Mouse (Mus musculus): ENCODE measurements around the gene Map3k14. TPM values are rescaled to one million over a fixed set of nuclear protein-coding genes. Genes with fewer than 3 reads are reported as not detected.

The Map3k14 gene
- polyA plus RNA-seq, 1 experiment from 2014 or later = 4.0 TPM

- no peak for DNase-seq (ENCODE audit: extremely low spot score, low spot score)
- no peak overlapping the region for H3K27ac ChIP-seq
- WGBS = 2% methylated on average over 44 of the region's 44 CpGs
- peaks cover 19% of the 10 kb centered on the region for H3K4me1 ChIP-seq
- no peaks in the 10 kb centered on the region for H3K36me3 ChIP-seq (replicated peaks)
- H3K9me3 ChIP-seq = no peaks in the 10 kb centered on the region
- peak overlapping the region; percentile 42 for H3K4me3 ChIP-seq
- H3K27me3 ChIP-seq (ENCODE audit: poor library complexity, severe bottlenecking) = peaks cover 97% of the 10 kb centered on the region
Measured at GRCm38 (mm10) chr11:103192956-103193824, 74.1 kb downstream of the Map3k14 start.

- no peak for DNase-seq (ENCODE audit: extremely low spot score, low spot score)
- H3K27ac ChIP-seq = no peak overlapping the region
- no peaks in the 10 kb centered on the region for H3K36me3 ChIP-seq (replicated peaks)
- WGBS = 17% methylated on average over 28 of the region's 28 CpGs
- peaks cover 17% of the 10 kb centered on the region for H3K4me1 ChIP-seq
- H3K9me3 ChIP-seq = no peaks in the 10 kb centered on the region
- H3K27me3 ChIP-seq (ENCODE audit: poor library complexity, severe bottlenecking) = peaks cover 89% of the 10 kb centered on the region
- peak overlapping the region; percentile 42 for H3K4me3 ChIP-seq
Measured at GRCm38 (mm10) chr11:103192230-103192955, 74.9 kb downstream of the Map3k14 start.

GRCm38 (mm10) chr11:103184891-103185290 lies 82.4 kb downstream of the Map3k14 start:
- Histone ChIP-seq H3K27ac (no peak overlapping the region), H3K4me1 (no peaks in the 10 kb centered on the region), H3K27me3 (ENCODE audit: poor library complexity, severe bottlenecking) (peaks cover 42% of the 10 kb centered on the region), H3K4me3 (no peak overlapping the region), H3K36me3 (replicated peaks) (no peaks in the 10 kb centered on the region), H3K9me3 (no peaks in the 10 kb centered on the region)
- no peak for DNase-seq (ENCODE audit: extremely low spot score, low spot score)
- WGBS = 37% methylated on average over 2 of the region's 2 CpGs

- Histone ChIP-seq H3K4me1 (no peaks in the 10 kb centered on the region), H3K27me3 (ENCODE audit: poor library complexity, severe bottlenecking) (peaks cover 49% of the 10 kb centered on the region), H3K9me3 (no peaks in the 10 kb centered on the region), H3K27ac (no peak overlapping the region), H3K4me3 (no peak overlapping the region), H3K36me3 (replicated peaks) (no peaks in the 10 kb centered on the region)
- DNase-seq (ENCODE audit: extremely low spot score, low spot score) = no peak
- 81% methylated on average over 3 of the region's 3 CpGs for WGBS
Measured at GRCm38 (mm10) chr11:103181911-103182310, 85.4 kb downstream of the Map3k14 start.

GRCm38 (mm10) chr11:103181349-103181748 lies 85.9 kb downstream of the Map3k14 start:
- H3K9me3 ChIP-seq = no peaks in the 10 kb centered on the region
- no peak overlapping the region for H3K4me3 ChIP-seq
- no peaks in the 10 kb centered on the region for H3K36me3 ChIP-seq (replicated peaks)
- WGBS = 76% methylated on average over 9 of the region's 9 CpGs
- H3K27ac ChIP-seq = no peak overlapping the region
- no peaks in the 10 kb centered on the region for H3K4me1 ChIP-seq
- DNase-seq (ENCODE audit: extremely low spot score, low spot score) = no peak
- H3K27me3 ChIP-seq (ENCODE audit: poor library complexity, severe bottlenecking) = peaks cover 47% of the 10 kb centered on the region

- Histone ChIP-seq H3K36me3 (replicated peaks) (no peaks in the 10 kb centered on the region), H3K4me3 (no peak overlapping the region), H3K4me1 (no peaks in the 10 kb centered on the region), H3K9me3 (no peaks in the 10 kb centered on the region), H3K27ac (no peak overlapping the region), H3K27me3 (ENCODE audit: poor library complexity, severe bottlenecking) (peaks cover 39% of the 10 kb centered on the region)
- 78% methylated on average over 1 of the region's 1 CpGs for WGBS
- DNase-seq (ENCODE audit: extremely low spot score, low spot score) = no peak
Measured at GRCm38 (mm10) chr11:103180426-103180825, 86.8 kb downstream of the Map3k14 start.

- H3K27ac ChIP-seq = no peak overlapping the region
- H3K4me1 ChIP-seq = peaks cover 6% of the 10 kb centered on the region
- no peak for DNase-seq (ENCODE audit: extremely low spot score, low spot score)
- H3K9me3 ChIP-seq = no peaks in the 10 kb centered on the region
- H3K36me3 ChIP-seq (replicated peaks) = no peaks in the 10 kb centered on the region
- peaks cover 41% of the 10 kb centered on the region for H3K27me3 ChIP-seq (ENCODE audit: poor library complexity, severe bottlenecking)
- no peak overlapping the region for H3K4me3 ChIP-seq
- 86% methylated on average over 8 of the region's 8 CpGs for WGBS
Measured at GRCm38 (mm10) chr11:103178748-103179147, 88.5 kb downstream of the Map3k14 start.

GRCm38 (mm10) chr11:103177815-103178485 lies 89.3 kb downstream of the Map3k14 start:
- Histone ChIP-seq H3K36me3 (replicated peaks) (no peaks in the 10 kb centered on the region), H3K27ac (no peak overlapping the region), H3K4me3 (no peak overlapping the region), H3K4me1 (peaks cover 6% of the 10 kb centered on the region), H3K27me3 (ENCODE audit: poor library complexity, severe bottlenecking) (peaks cover 49% of the 10 kb centered on the region), H3K9me3 (no peaks in the 10 kb centered on the region)
- WGBS = 84% methylated on average over 15 of the region's 15 CpGs
- DNase-seq (ENCODE audit: extremely low spot score, low spot score) = no peak

- Histone ChIP-seq H3K27me3 (ENCODE audit: poor library complexity, severe bottlenecking) (peaks cover 57% of the 10 kb centered on the region), H3K4me1 (peaks cover 6% of the 10 kb centered on the region), H3K36me3 (replicated peaks) (no peaks in the 10 kb centered on the region), H3K4me3 (no peak overlapping the region), H3K27ac (no peak overlapping the region), H3K9me3 (no peaks in the 10 kb centered on the region)
- 88% methylated on average over 5 of the region's 5 CpGs for WGBS
- DNase-seq (ENCODE audit: extremely low spot score, low spot score) = no peak
Measured at GRCm38 (mm10) chr11:103177216-103177615, 90.1 kb downstream of the Map3k14 start.

- WGBS = 92% methylated on average over 1 of the region's 1 CpGs
- Histone ChIP-seq H3K9me3 (no peaks in the 10 kb centered on the region), H3K27ac (no peak overlapping the region), H3K36me3 (replicated peaks) (no peaks in the 10 kb centered on the region), H3K4me3 (no peak overlapping the region), H3K27me3 (ENCODE audit: poor library complexity, severe bottlenecking) (peaks cover 60% of the 10 kb centered on the region), H3K4me1 (peaks cover 10% of the 10 kb centered on the region)
- DNase-seq (ENCODE audit: extremely low spot score, low spot score) = no peak
Measured at GRCm38 (mm10) chr11:103176510-103176909, 90.8 kb downstream of the Map3k14 start.

- H3K27ac ChIP-seq = no peak overlapping the region
- no peaks in the 10 kb centered on the region for H3K36me3 ChIP-seq (replicated peaks)
- no peak for DNase-seq (ENCODE audit: extremely low spot score, low spot score)
- peaks cover 66% of the 10 kb centered on the region for H3K27me3 ChIP-seq (ENCODE audit: poor library complexity, severe bottlenecking)
- no peak overlapping the region for H3K4me3 ChIP-seq
- WGBS = 83% methylated on average over 14 of the region's 14 CpGs
- H3K9me3 ChIP-seq = no peaks in the 10 kb centered on the region
- H3K4me1 ChIP-seq = peaks cover 16% of the 10 kb centered on the region
Measured at GRCm38 (mm10) chr11:103175688-103176442, 91.4 kb downstream of the Map3k14 start.

GRCm38 (mm10) chr11:103174891-103175391 lies 92.3 kb downstream of the Map3k14 start:
- H3K9me3 ChIP-seq = no peaks in the 10 kb centered on the region
- H3K27me3 ChIP-seq (ENCODE audit: poor library complexity, severe bottlenecking) = peaks cover 73% of the 10 kb centered on the region
- WGBS = 63% methylated on average over 8 of the region's 8 CpGs
- H3K4me3 ChIP-seq = no peak overlapping the region
- peaks cover 24% of the 10 kb centered on the region for H3K4me1 ChIP-seq
- 0 out of 2 replicates have a peak overlapping the region, but pooled peaks have one; percentile 35 for H3K27ac ChIP-seq
- H3K36me3 ChIP-seq (replicated peaks) = no peaks in the 10 kb centered on the region
- no peak for DNase-seq (ENCODE audit: extremely low spot score, low spot score)
